Comparison of ENCODE assay signal across 32 mouse cellular contexts in the genomic region with DNA sequence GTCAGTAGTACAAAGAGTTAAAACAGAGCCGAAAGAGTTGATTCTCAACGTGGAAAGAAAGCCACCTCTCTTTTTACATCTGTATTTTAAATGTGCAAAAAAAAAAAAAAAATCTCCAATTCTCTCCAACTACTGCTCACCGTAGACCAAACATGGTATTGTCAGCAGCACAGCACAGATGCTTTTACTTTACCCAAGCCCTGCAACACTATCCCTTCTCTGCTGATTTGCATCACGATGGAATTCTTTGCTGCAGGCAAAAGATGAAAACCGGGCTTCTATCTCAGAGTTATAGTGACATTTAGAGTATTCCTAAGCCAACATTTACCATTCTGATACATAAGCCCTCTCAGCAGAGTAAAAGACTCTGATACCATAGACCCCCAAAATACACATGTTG. TPM values are rescaled to one million over a fixed set of nuclear protein-coding genes. Genes with fewer than 3 reads are reported as not detected.
"Had no signal": no experiment of that assay in that cellular context is flagged by ENCODE, and none has a peak within 500 bp of the region (broad histone marks: within the 10 kb centered on the region; RNA-seq: fewer than 3 reads in every experiment).

No protein-coding gene starts in this region.

- H3K4me1 ChIP-seq: liver, embryonic 12.5 days; liver, embryonic 13.5 days; liver, embryonic 15.5 days had no signal

- H3K9me3 ChIP-seq: limb, embryonic 10.5 days; limb, embryonic 12.5 days; limb, embryonic 13.5 days; limb, embryonic 15.5 days; liver, embryonic 12.5 days; liver, embryonic 13.5 days; liver, embryonic 15.5 days; lung, embryonic 15.5 days; midbrain, embryonic 10.5 days; midbrain, embryonic 12.5 days; midbrain, embryonic 13.5 days; midbrain, embryonic 15.5 days; neural tube, embryonic 12.5 days; neural tube, embryonic 13.5 days had no signal

- H3K4me2 ChIP-seq: limb, embryonic 12.5 days; limb, embryonic 13.5 days; limb, embryonic 15.5 days; liver, embryonic 11.5 days; liver, embryonic 12.5 days; liver, embryonic 13.5 days; liver, embryonic 15.5 days; lung, embryonic 14.5 days; lung, embryonic 15.5 days; midbrain, embryonic 11.5 days; midbrain, embryonic 12.5 days; midbrain, embryonic 13.5 days; midbrain, embryonic 15.5 days; neural tube, embryonic 12.5 days; neural tube, embryonic 13.5 days had no signal

- H3K4me3 ChIP-seq: limb, embryonic 10.5 days; limb, embryonic 12.5 days; limb, embryonic 13.5 days; limb, embryonic 15.5 days; liver, embryonic 12.5 days; liver, embryonic 13.5 days; liver, embryonic 15.5 days; lung, embryonic 15.5 days; megakaryocyte, embryonic 14.5 days; midbrain, embryonic 10.5 days; midbrain, embryonic 12.5 days; midbrain, embryonic 13.5 days; midbrain, embryonic 15.5 days; myocyte; neural tube, embryonic 12.5 days; neural tube, embryonic 13.5 days had no signal

- H3K27me3 ChIP-seq: limb, embryonic 12.5 days; limb, embryonic 13.5 days; limb, embryonic 15.5 days; lung, embryonic 15.5 days; midbrain, embryonic 12.5 days; midbrain, embryonic 13.5 days; midbrain, embryonic 15.5 days; neural tube, embryonic 12.5 days; neural tube, embryonic 13.5 days had no signal

- H3K9ac ChIP-seq: limb, embryonic 12.5 days; limb, embryonic 13.5 days; limb, embryonic 15.5 days; liver, embryonic 12.5 days; liver, embryonic 13.5 days; liver, embryonic 14.5 days; liver, embryonic 15.5 days; liver, postnatal 0 days; lung, embryonic 14.5 days; lung, embryonic 15.5 days; midbrain, embryonic 12.5 days; midbrain, embryonic 13.5 days; midbrain, embryonic 15.5 days; neural tube, embryonic 12.5 days; neural tube, embryonic 13.5 days had no signal

- H3K36me3 ChIP-seq: limb, embryonic 10.5 days; limb, embryonic 12.5 days; limb, embryonic 13.5 days; limb, embryonic 15.5 days; liver, embryonic 12.5 days; liver, embryonic 13.5 days; liver, embryonic 15.5 days; lung, embryonic 15.5 days; midbrain, embryonic 10.5 days; midbrain, embryonic 12.5 days; midbrain, embryonic 13.5 days; midbrain, embryonic 15.5 days; neural tube, embryonic 12.5 days; neural tube, embryonic 13.5 days had no signal

- ATAC-seq: liver, embryonic 12.5 days; liver, postnatal 0 days; lung, postnatal 0 days; midbrain, embryonic 13.5 days; midbrain, embryonic 15.5 days; midbrain, embryonic 16.5 days had no signal

- DNase-seq: left cerebral cortex, postnatal 4 days; liver; liver, embryonic 13.5 days; liver, postnatal 0 days; lung, adult 18-20 months; lung, adult 2 months; lung, embryonic 14.5 days; lung, postnatal 10 days; lung, postnatal 14 days; lung, postnatal 36 days; midbrain, embryonic 14.5 days had no signal

- H3K27ac ChIP-seq: limb, embryonic 10.5 days; limb, embryonic 12.5 days; limb, embryonic 13.5 days; limb, embryonic 15.5 days; liver, embryonic 12.5 days; liver, embryonic 13.5 days; liver, embryonic 14.5 days; liver, embryonic 15.5 days; lung, embryonic 15.5 days; macrophage; midbrain, embryonic 10.5 days; midbrain, embryonic 12.5 days; midbrain, embryonic 13.5 days; midbrain, embryonic 15.5 days; neural tube, embryonic 12.5 days; neural tube, embryonic 13.5 days had no signal

RNA-seq across cellular contexts. Expression of a gene that starts 5.4 kb away (rescaled TPM):
- polyA plus RNA-seq: macrophage had no signal
